Mouse (Mus musculus) spleen, postnatal 36 days (tissue): ENCODE measurements at regions not wholly inside any gene's neighbourhood (a gene's known extent, or its start where the extent isn't known, plus 50 kb on each side); places are given as distances from the start of the nearest gene placed in this dataset.

Source experiments
- DNase-seq, 2 experiments: peaks; one replicate each; pipeline ENCODE4 v3.0.0; 2022; ENCODE audit warnings: low spot score in 2 of 2, mixed read lengths in 1 of 2

GRCm38 (mm10) chr13:35383000-35383623, 276.5 kb upstream of the Cdyl start:
- no peak for DNase-seq

- DNase-seq = no peak
Observed at GRCm38 (mm10) chr13:35383624-35384018, 276.0 kb upstream of the Cdyl start.

- no peak for DNase-seq
Observed at GRCm38 (mm10) chr13:35388380-35388779, 271.3 kb upstream of the Cdyl start.

GRCm38 (mm10) chr13:35389781-35390525, 269.7 kb upstream of the Cdyl start:
- DNase-seq = no peak

GRCm38 (mm10) chr13:35390526-35390880, 269.1 kb upstream of the Cdyl start:
- no peak for DNase-seq

GRCm38 (mm10) chr13:35392167-35392566, 267.5 kb upstream of the Cdyl start:
- no peak for DNase-seq

- no peak for DNase-seq
Observed at GRCm38 (mm10) chr13:35395192-35395591, 264.4 kb upstream of the Cdyl start.

GRCm38 (mm10) chr13:35395630-35396029, 264.0 kb upstream of the Cdyl start:
- DNase-seq = no peak

- no peak for DNase-seq
Observed at GRCm38 (mm10) chr13:35397166-35397565, 262.5 kb upstream of the Cdyl start.

- no peak for DNase-seq
Observed at GRCm38 (mm10) chr13:35398192-35398591, 261.4 kb upstream of the Cdyl start.

- DNase-seq = no peak
Observed at GRCm38 (mm10) chr13:35402856-35403255, 256.8 kb upstream of the Cdyl start.

- DNase-seq = no peak
Observed at GRCm38 (mm10) chr13:35404428-35404827, 255.2 kb upstream of the Cdyl start.

GRCm38 (mm10) chr13:35405384-35405783, 254.2 kb upstream of the Cdyl start:
- no peak for DNase-seq

GRCm38 (mm10) chr13:35417500-35417899, 242.1 kb upstream of the Cdyl start:
- DNase-seq = no peak

- DNase-seq = no peak
Observed at GRCm38 (mm10) chr13:35420076-35420475, 239.6 kb upstream of the Cdyl start.

GRCm38 (mm10) chr13:35426061-35426460, 233.6 kb upstream of the Cdyl start:
- no peak for DNase-seq

GRCm38 (mm10) chr13:35435173-35435572, 224.5 kb upstream of the Cdyl start:
- DNase-seq = no peak

- no peak for DNase-seq
Observed at GRCm38 (mm10) chr13:35447661-35448060, 212.0 kb upstream of the Cdyl start.

GRCm38 (mm10) chr13:35452420-35452819, 207.2 kb upstream of the Cdyl start:
- no peak for DNase-seq

GRCm38 (mm10) chr13:35453222-35453914, 206.3 kb upstream of the Cdyl start:
- DNase-seq = no peak

GRCm38 (mm10) chr13:35460051-35460450, 199.6 kb upstream of the Cdyl start:
- DNase-seq = no peak

- DNase-seq = no peak
Observed at GRCm38 (mm10) chr13:35463231-35463630, 196.4 kb upstream of the Cdyl start.

- DNase-seq = no peak
Observed at GRCm38 (mm10) chr13:35463850-35464249, 195.8 kb upstream of the Cdyl start.
